Mouse (Mus musculus) kidney, embryonic 14.5 days (tissue): ENCODE data around the gene Lrrc17. TPM values are rescaled to one million over a fixed set of nuclear protein-coding genes. Genes with fewer than 3 reads are reported as not detected.

Experiments used
- ATAC-seq: fragments of 200-750 bp; cut with Nextera tagmentation; 2 replicates; pipeline ENCODE4 v1.8.0; 2017; ENCODE audit warnings: moderate number of reproducible peaks, mild to moderate bottlenecking, moderate TSS enrichment, moderate library complexity; ENCODE audit not compliant: low FRiP score, low TSS enrichment
- H3K27ac ChIP-seq: fragments of 300-500 bp; sonication (generic); 2 replicates; pipeline ENCODE4 v1.5.1; 2014; ENCODE audit warnings: low read depth, mild to moderate bottlenecking, low read length, moderate library complexity, mixed read lengths
- H3K27me3 ChIP-seq: fragments of 300-500 bp; sonication (generic); 2 replicates; pipeline ENCODE4 v1.6.1; 2014; ENCODE audit warnings: mild to moderate bottlenecking, low read length; ENCODE audit not compliant: control insufficient read depth, insufficient read depth
- H3K36me3 ChIP-seq: fragments of 300-500 bp; sonication (generic); 2 replicates; pipeline ENCODE4 v1.6.1; 2014; ENCODE audit warnings: low read length, mixed read lengths; ENCODE audit not compliant: control insufficient read depth, insufficient read depth
- H3K4me1 ChIP-seq: fragments of 300-500 bp; sonication (generic); 2 replicates; pipeline ENCODE4 v1.6.1; 2014; ENCODE audit warnings: low read length, mixed read lengths; ENCODE audit not compliant: control insufficient read depth, insufficient read depth
- H3K4me2 ChIP-seq: fragments of 300-500 bp; sonication (generic); replicated peaks from 2 replicates; pipeline ENCODE4 v1.6.1; 2014; ENCODE audit warnings: low read depth, mild to moderate bottlenecking, low read length
- H3K4me3 ChIP-seq: fragments of 300-500 bp; sonication (generic); 2 replicates; pipeline ENCODE4 v1.5.1; 2014; ENCODE audit warnings: mild to moderate bottlenecking, low read length
- H3K9ac ChIP-seq: fragments of 300-500 bp; sonication (generic); 2 replicates; pipeline ENCODE4 v1.6.1; 2014; ENCODE audit warnings: low read depth, mild to moderate bottlenecking, low read length, moderate library complexity
- H3K9me3 ChIP-seq: fragments of 300-500 bp; sonication (generic); 2 replicates; pipeline ENCODE4 v1.6.1; 2016; ENCODE audit warnings: low read length; ENCODE audit not compliant: control insufficient read depth
- WGBS: fragments of 180-500 bp; shearing (Covaris S2); extraction: QIAGEN DNeasy Blood & Tissue Kit; methylation state at CpG from one replicate; pipeline ENCODE4 v1.1.7; 2014; 5-methylcytosine and 5-hydroxymethylcytosine counted together
- polyA plus RNA-seq: library from polyadenylated mRNA; unstranded; fragments of >200 nt; fragmentation: Nextera tagmentation; extraction: Ambion mirVana; gene quantifications from 2 replicates; pipeline ENCODE4 v1.2.1, GENCODE M21; 2014

Lrrc17 gene
- polyA plus RNA-seq, 1 experiment from 2014 or later = 36.0 TPM

- H3K9ac ChIP-seq = no peak overlapping the region
- ATAC-seq = peak; percentile 81
- 74% methylated on average over 15 of the region's 15 CpGs for WGBS
- peak overlapping the region; percentile 74 for H3K27ac ChIP-seq
- H3K9me3 ChIP-seq = 0 out of 2 replicates have a peak, but pooled peaks cover 2% of the 10 kb centered on the region
- H3K27me3 ChIP-seq = no peaks in the 10 kb centered on the region
- no peaks in the 10 kb centered on the region for H3K36me3 ChIP-seq
- H3K4me1 ChIP-seq = peaks cover 8% of the 10 kb centered on the region; the same call in 1 of the 2 replicates
- no peak overlapping the region for H3K4me3 ChIP-seq
- H3K4me2 ChIP-seq = no peak overlapping the region
These were observed 15.1 kb upstream of the Lrrc17 start for GRCm38 (mm10) chr5:21528068-21528842.

- H3K9ac ChIP-seq = no peak overlapping the region
- peak overlapping the region; percentile 60; the same call in 1 of the 2 replicates for H3K27ac ChIP-seq
- H3K9me3 ChIP-seq = 0 out of 2 replicates have a peak, but pooled peaks cover 2% of the 10 kb centered on the region
- H3K27me3 ChIP-seq = no peaks in the 10 kb centered on the region
- H3K4me2 ChIP-seq = no peak overlapping the region
- no peaks in the 10 kb centered on the region for H3K36me3 ChIP-seq
- H3K4me1 ChIP-seq = peaks cover 8% of the 10 kb centered on the region; the same call in 1 of the 2 replicates
- ATAC-seq = peak; percentile 58; the same call in 1 of the 2 replicates
- WGBS = 77% methylated on average over 8 of the region's 8 CpGs
- H3K4me3 ChIP-seq = no peak overlapping the region
These were observed 14.1 kb upstream of the Lrrc17 start for GRCm38 (mm10) chr5:21529110-21529720.

DNA sequence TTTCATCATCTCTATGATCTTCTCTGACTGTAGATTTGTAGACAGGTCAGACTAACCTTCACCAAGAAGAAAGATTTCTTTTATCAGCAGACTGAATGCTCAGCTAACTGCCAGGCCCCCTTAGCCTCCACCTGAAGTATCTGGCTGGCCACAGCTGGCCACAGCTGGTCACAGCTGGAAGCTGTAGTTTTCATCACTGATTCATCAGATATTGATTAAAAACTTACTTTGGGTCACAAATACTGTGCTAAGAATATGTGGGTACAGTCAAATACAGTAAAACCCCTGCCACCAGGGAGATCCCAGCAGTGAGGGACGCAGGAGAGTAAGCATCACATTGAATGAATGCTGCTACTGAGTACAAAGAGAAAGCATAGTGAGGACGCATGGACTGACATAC lies 11.2 kb upstream of the Lrrc17 start:
- WGBS = 95% methylated on average over 2 of the region's 2 CpGs
- H3K9ac ChIP-seq = no peak overlapping the region
- no peak overlapping the region for H3K27ac ChIP-seq
- no peaks in the 10 kb centered on the region for H3K27me3 ChIP-seq
- no peak overlapping the region for H3K4me2 ChIP-seq
- H3K4me3 ChIP-seq = no peak overlapping the region
- H3K4me1 ChIP-seq = peaks cover 12% of the 10 kb centered on the region; the same call in 1 of the 2 replicates
- ATAC-seq = no peak
- H3K9me3 ChIP-seq = 0 out of 2 replicates have a peak, but pooled peaks cover 2% of the 10 kb centered on the region
- no peaks in the 10 kb centered on the region for H3K36me3 ChIP-seq

GRCm38 (mm10) chr5:21532921-21533320 lies 10.4 kb upstream of the Lrrc17 start:
- ATAC-seq = no peak
- Histone ChIP-seq H3K36me3 (no peaks in the 10 kb centered on the region), H3K27me3 (no peaks in the 10 kb centered on the region), H3K9ac (no peak overlapping the region), H3K27ac (no peak overlapping the region), H3K4me3 (no peak overlapping the region), H3K4me2 (no peak overlapping the region), H3K4me1 (peaks cover 10% of the 10 kb centered on the region; the same call in 1 of the 2 replicates), H3K9me3 (0 out of 2 replicates have a peak, but pooled peaks cover 2% of the 10 kb centered on the region)
- WGBS = 87% methylated on average over 5 of the region's 5 CpGs

DNA sequence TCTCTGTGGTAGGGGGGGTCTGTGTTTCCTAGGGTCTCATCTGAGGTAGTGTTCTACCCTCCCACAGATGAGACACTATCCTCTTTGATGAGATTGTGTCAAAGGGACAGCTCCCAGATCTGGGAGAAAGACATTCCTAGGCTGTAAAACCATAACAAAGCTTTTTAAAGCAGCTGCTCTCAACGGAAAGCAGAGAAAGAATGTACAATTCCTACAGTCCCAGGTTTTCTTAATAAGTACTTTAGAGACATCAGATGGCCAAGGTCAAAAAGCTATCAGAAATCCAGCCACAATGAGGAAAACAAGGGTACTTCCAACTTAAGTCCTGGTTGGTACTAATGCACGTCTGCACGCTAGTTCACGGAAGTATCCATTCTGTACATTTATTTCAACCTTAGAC lies 1.1 kb upstream of the Lrrc17 start:
- no peak for ATAC-seq
- Histone ChIP-seq H3K36me3 (no peaks in the 10 kb centered on the region), H3K4me2 (no peak overlapping the region), H3K27ac (no peak overlapping the region), H3K9ac (no peak overlapping the region), H3K27me3 (no peaks in the 10 kb centered on the region), H3K4me3 (no peak overlapping the region), H3K4me1 (no peaks in the 10 kb centered on the region), H3K9me3 (no peaks in the 10 kb centered on the region)
- 81% methylated on average over 4 of the region's 4 CpGs for WGBS

DNA sequence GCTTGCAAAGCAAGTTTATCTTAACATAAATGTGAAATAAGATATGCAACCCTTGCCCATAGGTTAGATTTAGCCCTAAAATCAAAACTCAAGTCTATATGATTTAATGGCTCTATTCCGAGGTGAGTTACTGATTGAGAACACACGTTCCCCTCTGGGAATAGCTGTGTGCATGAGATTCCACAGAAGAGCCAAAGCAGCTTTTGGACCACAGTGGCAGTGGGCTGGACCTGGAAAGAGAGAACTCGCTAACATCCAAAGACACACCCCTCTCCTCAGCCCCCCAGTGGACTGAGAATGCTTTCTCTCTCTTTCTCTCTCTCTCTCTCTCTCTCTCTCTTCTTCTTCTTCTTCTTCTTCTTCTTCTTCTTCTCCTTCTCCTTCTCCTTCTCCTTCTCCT lies 1.5 kb downstream of the Lrrc17 start:
- peak overlapping the region; percentile 38; the same call in 1 of the 2 replicates for H3K4me3 ChIP-seq
- H3K9ac ChIP-seq = no peak overlapping the region
- no peak for ATAC-seq

DNA sequence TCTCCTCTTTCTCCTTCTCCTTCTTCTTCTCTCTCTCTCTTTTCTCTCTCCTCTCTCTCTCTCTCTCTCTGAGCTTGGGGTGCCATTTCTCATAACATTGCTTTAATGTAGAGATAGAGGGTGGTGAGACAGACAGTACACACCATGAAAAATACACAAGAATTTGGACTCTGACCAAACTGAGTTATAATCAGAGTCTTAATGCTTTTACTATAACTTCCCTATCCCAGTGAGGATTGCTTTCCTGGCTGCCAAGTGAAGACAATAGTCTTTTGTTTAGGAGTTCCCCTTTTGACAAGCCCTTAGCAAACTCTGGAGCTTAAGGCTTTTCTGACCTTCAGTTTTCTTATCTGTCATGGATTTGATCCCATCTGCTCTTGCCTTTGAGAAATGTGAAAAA lies 1.9 kb downstream of the Lrrc17 start:
- no peak for ATAC-seq
- Histone ChIP-seq H3K4me3 (peak overlapping the region; percentile 38; the same call in 1 of the 2 replicates), H3K9me3 (no peaks in the 10 kb centered on the region), H3K36me3 (no peaks in the 10 kb centered on the region), H3K27me3 (no peaks in the 10 kb centered on the region), H3K27ac (no peak overlapping the region), H3K9ac (no peak overlapping the region), H3K4me1 (no peaks in the 10 kb centered on the region), H3K4me2 (peak overlapping the region; percentile 47; the same call in 1 of the 2 replicates)

More for the DNA sequence above, 1.5 kb downstream of the Lrrc17 start:
- 55% methylated on average over 3 of the region's 3 CpGs for WGBS
- H3K4me2 ChIP-seq = peak overlapping the region; percentile 47
- H3K27me3 ChIP-seq = no peaks in the 10 kb centered on the region
- H3K4me1 ChIP-seq = no peaks in the 10 kb centered on the region
- no peaks in the 10 kb centered on the region for H3K36me3 ChIP-seq
- no peak overlapping the region for H3K27ac ChIP-seq
- H3K9me3 ChIP-seq = no peaks in the 10 kb centered on the region

- H3K27ac ChIP-seq = no peak overlapping the region
- H3K4me1 ChIP-seq = no peaks in the 10 kb centered on the region
- no peaks in the 10 kb centered on the region for H3K9me3 ChIP-seq
- H3K9ac ChIP-seq = no peak overlapping the region
- no peaks in the 10 kb centered on the region for H3K27me3 ChIP-seq
- no peak overlapping the region for H3K4me3 ChIP-seq
- no peak for ATAC-seq
- WGBS = 74% methylated on average over 4 of the region's 4 CpGs
- H3K36me3 ChIP-seq = no peaks in the 10 kb centered on the region
- H3K4me2 ChIP-seq = no peak overlapping the region
These were observed 2.4 kb downstream of the Lrrc17 start for GRCm38 (mm10) chr5:21545786-21546185.

DNA sequence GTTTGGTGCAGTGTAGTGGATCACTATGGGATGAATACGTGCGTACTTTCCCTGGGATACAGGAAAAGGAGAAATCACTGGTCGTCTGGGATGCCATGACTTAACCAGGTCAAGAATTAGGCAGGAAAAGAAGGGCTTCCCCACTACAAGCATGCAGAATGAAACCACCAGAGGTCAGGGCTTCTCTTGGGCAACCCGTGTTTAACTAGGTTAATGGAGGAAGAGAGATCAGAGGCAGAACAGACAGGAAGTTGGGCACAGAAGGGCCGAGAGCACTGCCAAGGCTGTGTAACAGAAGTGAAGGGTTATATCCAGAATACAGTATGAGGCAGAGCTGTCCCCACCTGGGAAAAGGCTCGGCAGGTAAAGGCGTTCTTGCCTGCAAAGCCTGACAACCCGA lies 3.6 kb downstream of the Lrrc17 start:
- Histone ChIP-seq H3K36me3 (no peaks in the 10 kb centered on the region), H3K4me2 (no peak overlapping the region), H3K9me3 (no peaks in the 10 kb centered on the region), H3K27me3 (no peaks in the 10 kb centered on the region), H3K4me3 (no peak overlapping the region), H3K4me1 (no peaks in the 10 kb centered on the region), H3K27ac (no peak overlapping the region), H3K9ac (no peak overlapping the region)
- 79% methylated on average over 8 of the region's 8 CpGs for WGBS
- no peak for ATAC-seq
